Mouse (Mus musculus): ENCODE data around the gene Slc25a33.

DNA sequence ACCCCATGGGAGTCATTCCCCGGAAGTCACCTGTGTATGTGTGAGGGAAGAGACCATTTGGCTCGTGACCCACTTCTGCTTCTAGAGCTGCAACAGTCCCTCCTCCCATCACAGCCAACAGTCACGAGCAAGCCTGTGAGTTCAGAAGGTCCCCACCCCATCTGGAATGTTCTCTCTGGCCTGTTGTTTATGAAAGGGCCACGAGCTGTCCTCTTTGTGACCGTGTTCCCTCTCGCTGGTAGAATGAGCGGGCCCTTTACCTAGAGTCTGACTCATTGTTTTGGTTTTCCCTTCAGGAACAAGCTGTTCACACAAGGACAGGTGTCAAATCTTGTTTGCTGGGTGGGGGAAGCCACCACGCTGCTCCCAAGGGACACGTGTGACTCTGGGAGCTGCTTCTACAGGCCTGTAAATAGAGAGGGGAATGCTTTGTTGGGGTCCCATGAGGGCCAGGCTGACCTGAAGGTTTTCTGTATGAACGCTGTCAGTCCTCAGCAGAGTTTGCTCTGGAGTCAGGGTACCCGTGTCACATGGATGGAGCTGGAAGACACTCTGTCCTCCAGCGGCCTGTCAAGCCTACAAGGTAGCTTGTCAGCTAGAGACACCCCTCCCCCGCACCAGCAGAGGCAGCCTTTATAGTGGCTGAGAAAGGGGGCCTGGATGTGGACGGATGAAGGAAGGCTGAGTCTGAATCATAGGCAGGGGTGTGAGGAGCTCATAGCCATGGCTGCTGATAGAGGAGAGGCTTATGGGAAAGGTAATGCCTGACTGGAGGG lies 39.5 kb upstream of the Slc25a33 start:
- no peak for TF ChIP-seq POLR2A (IDR thresholded peaks at IDR 0.05; ENCODE audit: insufficient read length, low read depth)
- no peak for TF ChIP-seq USF1 (IDR thresholded peaks at IDR 0.05; ENCODE audit: low read depth)
- no peak for TF ChIP-seq SRF (IDR thresholded peaks at IDR 0.05; ENCODE audit: control insufficient read depth, insufficient read length, low read depth)
- TF ChIP-seq MYOD1 (IDR thresholded peaks at IDR 0.05; ENCODE audit: control insufficient read depth in 1 of 3, insufficient read length in 2 of 3, low read depth in 2 of 3) = peak in 1 of 3 experiments; percentile 20
- no peak for TF ChIP-seq POLR2AphosphoS2 (IDR thresholded peaks at IDR 0.05; ENCODE audit: insufficient read length, low read depth)

Data from myocyte (in vitro differentiated cells).